Mouse (Mus musculus) kidney, adult 2 months (tissue): ENCODE measurements around the gene Nufip2.

Experiments used
- CTCF ChIP-seq: fragments of 200-500 bp; conservative IDR thresholded peaks from 2 replicates; pipeline ENCODE4 v1.5.1; 2011; ENCODE audit warnings: low read depth, mild to moderate bottlenecking, control low read depth, low read length, moderate library complexity, mixed read lengths; ENCODE audit not compliant: insufficient read depth, insufficient read length
- POLR2A ChIP-seq: fragments of 200-500 bp; IDR thresholded peaks from one replicate; pipeline ENCODE4 v1.6.1; 2011; ENCODE audit warnings: low read depth, low read length, control low read depth

DNA sequence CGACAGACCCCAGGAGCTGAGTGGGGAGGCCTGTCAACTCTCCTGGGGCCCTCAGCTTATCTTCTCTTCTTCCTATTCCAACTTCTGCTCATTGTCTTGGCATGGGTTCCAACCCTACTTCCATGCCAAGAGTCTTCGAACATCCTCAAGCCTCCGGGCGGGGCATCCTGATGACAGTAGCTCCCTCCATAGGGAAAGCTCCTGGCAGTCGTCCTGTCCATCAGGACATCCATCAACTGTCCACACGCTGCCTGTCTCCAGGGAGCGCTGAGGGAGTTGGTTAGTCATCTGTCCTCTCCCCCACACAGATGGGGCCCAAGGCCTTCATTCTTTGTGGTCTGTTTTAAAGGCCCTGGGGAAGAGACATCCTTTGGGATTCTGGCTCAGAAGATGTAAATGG lies 95.1 kb downstream of the Nufip2 start:
- TF ChIP-seq CTCF (no peak), POLR2A (no peak)
